Mouse (Mus musculus) ES-Bruce4 (cell line): Measurements from ENCODE around the gene Cul7.

Experiments used
- CTCF ChIP-seq: IDR thresholded peaks from one replicate; pipeline ENCODE4 v1.8.1; 2011; ENCODE audit warnings: low read depth, low read length
- EP300 ChIP-seq: IDR thresholded peaks from 2 replicates; pipeline ENCODE4 v1.6.1; 2011; ENCODE audit warnings: low read depth, low read length; ENCODE audit not compliant: insufficient read depth
- POLR2A ChIP-seq: IDR thresholded peaks from one replicate; pipeline ENCODE4 v1.8.1; 2011; ENCODE audit warnings: low read length; ENCODE audit not compliant: insufficient read depth

DNA sequence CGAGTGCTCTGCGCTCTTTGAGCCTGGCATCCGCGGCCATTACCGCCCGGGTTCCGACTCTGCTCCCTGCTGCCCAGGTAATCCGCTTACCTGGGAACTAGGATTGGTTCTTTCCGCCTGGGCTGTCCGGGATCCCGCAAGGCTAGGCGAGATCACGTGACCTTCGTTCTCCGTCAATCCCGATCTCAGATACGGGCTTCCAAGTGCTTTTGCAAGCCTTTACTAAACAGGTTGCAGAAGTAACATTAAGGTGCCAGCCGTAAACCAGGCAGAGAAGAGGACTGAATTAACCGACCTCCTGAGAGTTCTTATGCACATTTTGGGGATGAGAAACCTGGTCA lies 3.8 kb upstream of the Cul7 start:
- TF ChIP-seq CTCF (no peak), EP300 (no peak), POLR2A (no peak)
